Mouse (Mus musculus) cerebellum, adult 9-11 months (tissue): ENCODE measurements around the gene Dcps.
A peak's percentile ranks its signal among the peaks of the same experiment; 100 is the strongest.

Experiments
- DNase-seq: peaks from one replicate; pipeline ENCODE4 v3.0.0; 2022

Gene Dcps

GRCm38 (mm10) chr9:35128564-35128963 lies 47.3 kb downstream of the Dcps start:
- no peak for DNase-seq

GRCm38 (mm10) chr9:35127561-35127960 lies 48.3 kb downstream of the Dcps start:
- no peak for DNase-seq

DNA sequence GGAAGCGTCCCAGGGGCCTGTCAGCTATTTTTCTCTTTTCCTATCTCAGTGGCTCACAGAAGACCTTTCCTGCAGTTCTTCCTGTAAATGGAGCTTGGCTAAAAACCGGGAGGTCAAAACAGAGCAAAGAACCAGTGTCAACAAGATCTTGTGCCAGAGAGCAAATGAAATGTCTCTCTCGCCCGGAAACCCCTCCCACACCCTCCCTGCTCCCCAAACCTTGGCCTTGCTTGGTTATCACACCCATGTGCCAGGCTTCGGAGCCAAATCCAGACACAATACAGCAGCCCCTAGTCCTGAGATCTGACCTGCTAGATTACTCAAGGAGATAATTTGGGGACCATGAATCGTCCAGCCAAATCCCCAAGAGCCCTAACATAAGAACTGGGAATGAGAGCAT lies 48.7 kb downstream of the Dcps start:
- DNase-seq = no peak

GRCm38 (mm10) chr9:35124678-35124955 lies 51.2 kb downstream of the Dcps start:
- DNase-seq = no peak

- DNase-seq = no peak
These were observed 51.8 kb downstream of the Dcps start for GRCm38 (mm10) chr9:35123804-35124677.

- no peak for DNase-seq
These were observed 52.4 kb downstream of the Dcps start for GRCm38 (mm10) chr9:35123456-35123803.

GRCm38 (mm10) chr9:35122551-35123266 lies 53.2 kb downstream of the Dcps start:
- no peak for DNase-seq

DNA sequence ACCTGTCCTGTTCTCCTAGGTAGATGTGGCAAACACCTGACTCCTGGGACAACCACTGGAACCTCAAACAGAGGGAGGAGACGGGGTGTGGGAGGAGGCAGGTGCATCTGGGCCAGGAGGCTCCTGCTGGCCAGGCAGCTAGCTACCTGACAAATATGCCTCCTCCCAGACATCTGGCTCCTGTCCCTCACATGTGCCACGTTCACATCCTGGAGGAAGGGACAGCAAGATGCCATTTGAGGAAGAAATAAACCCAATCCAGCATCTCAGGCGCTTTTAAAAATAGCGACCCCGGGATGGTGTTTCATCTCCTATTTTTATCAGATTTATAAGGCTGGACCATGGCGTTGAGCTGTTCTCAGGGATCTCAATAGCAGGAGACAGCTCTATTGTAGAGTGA lies 56.7 kb downstream of the Dcps start, which contains the start of gene St3gal4:
Gene St3gal4 (minus strand): TSS at position 101 of the 400 bp plus-strand sequence.
- DNase-seq = no peak

GRCm38 (mm10) chr9:35118563-35118962 lies 57.3 kb downstream of the Dcps start:
- DNase-seq = no peak

DNA sequence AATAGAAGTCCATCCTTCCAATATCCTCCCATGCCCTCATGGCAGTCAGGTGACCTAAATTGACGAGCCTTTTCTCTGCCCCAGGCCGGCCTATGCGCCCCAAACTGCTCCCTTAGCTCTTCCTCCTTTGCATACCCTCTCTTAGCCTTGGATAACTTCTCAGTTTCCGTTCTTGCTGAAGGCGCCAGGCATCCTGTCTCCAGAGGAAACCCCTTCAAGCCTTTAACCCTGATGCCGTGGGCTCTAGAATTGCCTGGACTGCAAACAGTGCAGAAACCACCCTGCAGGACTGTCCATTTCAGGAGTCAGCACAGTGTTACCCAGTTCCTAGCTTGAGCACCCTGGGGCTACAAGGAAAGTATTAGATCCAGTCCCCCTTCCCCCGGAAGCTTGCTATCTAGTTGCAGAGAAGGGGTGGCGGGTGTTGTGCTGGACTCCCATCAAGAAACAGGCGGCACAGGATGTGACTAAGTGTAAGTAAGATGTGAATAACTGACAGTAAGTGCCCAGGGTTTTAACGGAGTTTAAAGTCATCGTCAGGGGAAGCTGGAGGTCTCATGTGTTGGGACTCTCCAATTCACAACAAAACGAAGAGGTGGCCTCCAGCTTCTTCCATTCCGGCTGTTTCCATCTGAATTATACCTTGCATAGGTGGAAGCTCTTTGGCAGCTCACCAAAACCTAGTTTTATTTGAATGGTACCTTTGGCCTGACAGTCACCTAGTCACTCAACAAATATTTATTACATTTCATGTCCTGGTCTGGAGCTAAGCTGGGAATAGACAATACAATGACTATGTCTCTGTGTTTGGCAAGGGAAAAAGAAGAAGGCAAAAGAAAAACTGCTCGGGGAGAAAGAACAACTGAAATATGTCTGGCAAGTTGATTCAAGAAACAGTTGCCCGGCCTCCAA lies 58.2 kb downstream of the Dcps start:
- peak; percentile 38 for DNase-seq

GRCm38 (mm10) chr9:35116391-35117381 lies 59.2 kb downstream of the Dcps start:
- peak; percentile 82 for DNase-seq

- no peak for DNase-seq
These were observed 60.1 kb downstream of the Dcps start for GRCm38 (mm10) chr9:35115804-35116203.

GRCm38 (mm10) chr9:35115299-35115698 lies 60.6 kb downstream of the Dcps start:
- DNase-seq = no peak

DNA sequence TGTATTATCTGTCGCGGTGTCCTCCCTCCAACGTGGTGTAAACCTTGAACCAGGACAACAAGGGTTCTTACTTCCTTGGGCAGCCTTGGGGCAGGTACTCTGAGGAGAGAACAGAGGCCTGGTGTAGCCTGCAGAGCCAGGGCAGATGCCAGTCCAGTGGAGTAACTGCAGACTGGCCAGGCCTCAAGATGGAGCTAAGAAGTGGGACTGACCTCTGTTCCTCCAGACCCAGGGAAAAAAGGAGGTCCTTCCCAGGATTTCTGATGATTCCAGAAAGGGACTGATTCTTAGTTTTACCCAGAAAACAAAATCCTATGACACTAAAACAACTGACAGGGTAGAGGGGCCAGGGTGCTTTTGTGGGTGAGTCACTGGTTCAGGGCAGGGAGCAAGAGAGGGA lies 61.6 kb downstream of the Dcps start:
- DNase-seq = no peak

DNA sequence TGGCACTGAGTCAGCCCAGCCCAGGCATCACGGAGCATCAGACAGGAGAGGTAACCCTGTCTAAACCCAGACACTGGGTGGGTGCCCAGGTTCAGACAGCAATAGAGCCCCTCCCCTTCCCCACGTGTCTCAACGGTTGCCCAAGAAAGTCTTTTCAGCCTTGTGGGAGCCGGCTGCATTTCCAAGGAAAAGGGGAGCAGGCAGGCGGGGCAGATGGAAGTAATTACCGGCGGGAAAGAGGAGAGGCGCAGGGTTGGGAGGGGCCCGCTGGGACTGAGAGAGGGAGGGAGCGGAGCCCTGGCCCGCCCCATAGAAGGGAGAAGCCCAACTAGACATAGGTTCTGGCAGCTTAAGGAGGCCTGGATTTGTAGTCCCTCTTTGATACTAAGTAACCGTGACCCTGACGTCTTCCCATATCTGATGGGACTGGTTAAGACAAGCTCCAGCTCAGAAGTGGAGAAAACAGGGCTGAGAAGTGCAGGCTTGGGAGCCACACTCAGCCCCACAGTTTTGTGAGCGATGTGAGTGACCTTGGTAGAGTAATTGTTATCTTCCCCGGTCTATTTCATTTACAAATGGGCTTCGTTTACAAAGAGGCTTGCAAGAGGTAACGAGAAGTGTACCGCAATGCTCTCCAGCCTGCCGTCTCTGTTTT lies 63.8 kb downstream of the Dcps start:
- DNase-seq = peak; percentile 52

DNA sequence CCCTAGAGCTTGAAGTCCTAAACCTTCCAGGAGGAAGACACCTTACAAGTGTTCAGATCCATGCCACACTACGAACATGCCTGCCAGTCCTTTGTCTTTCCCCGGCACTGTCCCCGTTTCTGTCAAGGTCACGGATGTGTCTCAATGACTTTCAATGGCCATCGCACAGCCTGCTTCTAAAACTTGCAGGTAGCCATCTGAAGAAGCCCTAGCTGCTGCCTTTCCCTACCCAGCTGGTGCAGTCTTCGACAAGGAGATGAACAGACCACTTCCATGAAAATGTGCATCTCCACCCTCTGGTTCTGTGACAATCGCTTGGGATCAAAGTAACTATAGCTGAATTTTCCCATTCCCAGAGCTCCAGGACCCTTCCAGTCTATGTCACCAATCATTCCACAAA lies 64.4 kb downstream of the Dcps start:
- no peak for DNase-seq

- no peak for DNase-seq
These were observed 65.3 kb downstream of the Dcps start for GRCm38 (mm10) chr9:35110567-35110966.

GRCm38 (mm10) chr9:35110051-35110450 lies 65.8 kb downstream of the Dcps start:
- DNase-seq = no peak

DNA sequence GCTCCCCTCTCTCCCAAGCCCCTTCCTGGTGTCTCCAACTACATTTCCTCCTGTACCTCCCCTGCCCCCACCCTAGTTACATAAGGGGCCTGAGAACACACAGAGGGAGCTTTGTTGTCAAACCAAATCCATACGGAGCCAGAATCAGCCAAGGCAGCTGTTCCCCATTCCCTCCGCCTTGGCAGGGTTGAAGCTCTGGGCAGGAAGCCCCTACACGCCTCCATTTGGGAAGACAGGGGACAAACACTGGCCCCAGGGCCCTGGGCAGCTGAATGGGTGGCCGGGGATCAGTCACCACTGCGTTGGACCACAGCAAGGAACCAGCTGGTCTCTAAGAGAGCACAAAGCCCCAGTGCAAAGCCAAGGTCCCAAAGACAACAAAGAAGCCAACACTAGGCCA lies 66.9 kb downstream of the Dcps start:
- DNase-seq = peak; percentile 79

- DNase-seq = peak; percentile 74
These were observed 67.8 kb downstream of the Dcps start for GRCm38 (mm10) chr9:35108066-35108465.

DNA sequence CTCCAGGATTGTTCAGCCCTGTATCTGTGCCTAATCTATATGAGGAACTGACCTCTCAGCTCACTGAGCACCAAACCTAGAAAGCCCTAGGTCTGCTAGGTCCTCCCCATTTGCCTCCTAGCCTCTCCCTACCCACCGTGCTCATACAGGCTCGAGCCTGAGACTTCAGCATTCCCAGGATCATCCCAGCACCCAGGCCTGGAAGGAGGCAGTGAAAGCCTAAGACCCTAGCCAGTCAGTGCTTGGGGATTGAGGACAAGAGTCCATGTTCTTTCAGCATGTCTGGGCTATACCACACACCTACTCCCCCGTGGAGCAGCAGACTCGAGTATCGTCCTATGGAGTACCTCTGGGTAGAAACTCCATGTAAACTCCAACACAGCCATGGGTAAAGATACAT lies 68.5 kb downstream of the Dcps start:
- DNase-seq = no peak
